Mouse (Mus musculus): ENCODE measurements around the gene Pitpnc1. TPM values are rescaled to one million over a fixed set of nuclear protein-coding genes. Genes with fewer than 3 reads are reported as not detected.

Pitpnc1 gene
- polyA plus RNA-seq, 1 experiment from 2014 or later: 16.2 TPM

- DNase-seq (peak; percentile 68), ATAC-seq (ENCODE audit: insufficient read depth) (peak; percentile 35; the same call in 1 of the 2 replicates)
- H3K9me3 ChIP-seq (ENCODE audit: low read depth, low read length): no peaks in the 10 kb centered on the region
- no peaks in the 10 kb centered on the region for H3K27me3 ChIP-seq (ENCODE audit: insufficient read depth, low read length)
- H3K4me1 ChIP-seq (ENCODE audit: insufficient read depth): peaks cover 49% of the 10 kb centered on the region
- peak overlapping the region; percentile 59 for H3K4me2 ChIP-seq
- peak overlapping the region; percentile 13 for H3K9ac ChIP-seq
- peak overlapping the region; percentile 87 for H3K27ac ChIP-seq (ENCODE audit: low read depth)
- 0 out of 2 replicates have a peak overlapping the region, but pooled peaks have one; percentile 17 for H3K4me3 ChIP-seq (ENCODE audit: low read depth, low read length)
- 7% methylated on average over 14 of the region's 14 CpGs for WGBS
- H3K36me3 ChIP-seq (ENCODE audit: insufficient read depth): no peaks in the 10 kb centered on the region
- TF ChIP-seq CTCF (IDR thresholded peaks at IDR 0.05; ENCODE audit: low read depth): no peak
These were observed 57.2 kb downstream of the Pitpnc1 start for GRCm38 (mm10) chr11:107413251-107413655.

DNA sequence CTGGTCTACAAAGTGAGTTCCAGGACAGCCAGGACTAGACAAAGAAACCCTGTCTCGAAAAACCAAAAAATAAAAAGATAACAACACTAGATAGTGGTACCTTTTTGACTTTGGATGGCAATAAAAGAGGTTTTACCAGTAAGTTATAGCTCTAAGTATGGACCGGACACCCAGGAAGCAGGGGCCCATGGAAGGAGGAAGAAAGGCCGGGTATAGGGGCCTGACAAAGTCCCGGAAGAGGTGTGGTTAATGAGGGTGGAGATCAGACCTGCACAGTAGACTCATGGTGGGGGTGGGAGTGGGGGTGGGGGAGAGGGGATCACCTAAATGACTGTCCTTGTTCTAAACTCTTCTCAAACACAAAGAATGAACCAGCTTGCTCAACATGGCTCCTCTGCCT lies 58.4 kb downstream of the Pitpnc1 start:
- no peak for TF ChIP-seq CTCF (IDR thresholded peaks at IDR 0.05; ENCODE audit: low read depth)
- H3K4me1 ChIP-seq (ENCODE audit: insufficient read depth): peaks cover 45% of the 10 kb centered on the region
- no peak overlapping the region for H3K4me2 ChIP-seq
- no peak for ATAC-seq (ENCODE audit: insufficient read depth)
- DNase-seq: no peak
- no peak overlapping the region for H3K9ac ChIP-seq
- no peaks in the 10 kb centered on the region for H3K36me3 ChIP-seq (ENCODE audit: insufficient read depth)
- H3K27me3 ChIP-seq (ENCODE audit: insufficient read depth, low read length): no peaks in the 10 kb centered on the region
- H3K27ac ChIP-seq (ENCODE audit: low read depth): 0 out of 2 replicates have a peak overlapping the region, but pooled peaks have one; percentile 43
- no peaks in the 10 kb centered on the region for H3K9me3 ChIP-seq (ENCODE audit: low read depth, low read length)
- 87% methylated on average over 4 of the region's 4 CpGs for WGBS
- H3K4me3 ChIP-seq (ENCODE audit: low read depth, low read length): no peak overlapping the region

DNA sequence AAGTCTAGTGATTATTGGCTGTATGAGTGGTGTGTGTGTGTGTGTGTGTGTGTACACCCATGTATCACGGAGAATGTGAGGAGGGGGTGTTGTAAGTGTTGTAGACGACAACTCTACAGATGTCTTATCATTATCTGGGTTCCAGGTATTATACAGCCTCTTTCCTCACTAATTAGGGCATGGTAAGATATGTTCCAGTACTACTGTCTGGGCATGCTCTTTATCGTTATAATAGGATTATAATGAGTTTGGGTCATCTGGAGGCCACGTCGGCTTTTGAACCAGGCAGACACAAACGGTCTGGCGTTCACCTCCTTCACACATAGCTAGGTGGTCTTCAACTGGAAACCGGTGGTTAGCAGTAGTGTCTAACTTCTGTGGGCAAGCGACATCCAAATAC lies 58.9 kb downstream of the Pitpnc1 start:
- Histone ChIP-seq H3K4me3 (ENCODE audit: low read depth, low read length) (no peak overlapping the region), H3K4me1 (ENCODE audit: insufficient read depth) (peaks cover 41% of the 10 kb centered on the region), H3K4me2 (no peak overlapping the region), H3K27ac (ENCODE audit: low read depth) (0 out of 2 replicates have a peak overlapping the region, but pooled peaks have one; percentile 18), H3K9ac (no peak overlapping the region), H3K9me3 (ENCODE audit: low read depth, low read length) (no peaks in the 10 kb centered on the region), H3K27me3 (ENCODE audit: insufficient read depth, low read length) (no peaks in the 10 kb centered on the region), H3K36me3 (ENCODE audit: insufficient read depth) (no peaks in the 10 kb centered on the region)
- 59% methylated on average over 9 of the region's 9 CpGs for WGBS
- DNase-seq (no peak), ATAC-seq (ENCODE audit: insufficient read depth) (no peak)
- TF ChIP-seq CTCF (IDR thresholded peaks at IDR 0.05; ENCODE audit: low read depth): no peak

DNA sequence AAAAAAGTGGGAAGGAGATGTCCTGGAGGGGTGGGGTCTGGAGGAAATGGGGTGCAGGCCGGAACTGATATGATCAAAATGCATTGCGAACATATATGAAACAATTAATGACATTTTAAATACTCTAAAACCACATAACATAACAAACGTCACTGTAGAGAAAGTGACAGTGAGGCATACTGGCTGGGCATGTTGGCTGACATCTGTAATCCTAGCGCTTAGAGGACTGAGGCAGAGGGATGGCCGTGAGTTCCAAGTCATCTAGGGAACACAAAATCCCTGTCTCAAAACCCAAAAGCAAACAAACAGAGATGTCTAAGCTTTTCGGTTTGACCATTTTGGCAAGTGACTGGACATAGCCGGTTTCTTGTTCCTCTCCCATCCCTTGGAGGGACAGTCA lies 59.7 kb downstream of the Pitpnc1 start:
- ATAC-seq (ENCODE audit: insufficient read depth) (peak; percentile 79), DNase-seq (peak; percentile 81)
- Histone ChIP-seq H3K27ac (ENCODE audit: low read depth) (peak overlapping the region; percentile 63; the same call in 1 of the 2 replicates), H3K36me3 (ENCODE audit: insufficient read depth) (no peaks in the 10 kb centered on the region), H3K4me2 (no peak overlapping the region), H3K9ac (no peak overlapping the region), H3K4me3 (ENCODE audit: low read depth, low read length) (no peak overlapping the region), H3K4me1 (ENCODE audit: insufficient read depth) (peaks cover 37% of the 10 kb centered on the region), H3K27me3 (ENCODE audit: insufficient read depth, low read length) (no peaks in the 10 kb centered on the region), H3K9me3 (ENCODE audit: low read depth, low read length) (no peaks in the 10 kb centered on the region)
- 32% methylated on average over 7 of the region's 7 CpGs for WGBS
- no peak for TF ChIP-seq CTCF (IDR thresholded peaks at IDR 0.05; ENCODE audit: low read depth)

- 36% methylated on average over 5 of the region's 5 CpGs for WGBS
- no peak for TF ChIP-seq CTCF (IDR thresholded peaks at IDR 0.05; ENCODE audit: low read depth)
- Histone ChIP-seq H3K27me3 (ENCODE audit: insufficient read depth, low read length) (no peaks in the 10 kb centered on the region), H3K9me3 (ENCODE audit: low read depth, low read length) (no peaks in the 10 kb centered on the region), H3K4me3 (ENCODE audit: low read depth, low read length) (no peak overlapping the region), H3K36me3 (ENCODE audit: insufficient read depth) (no peaks in the 10 kb centered on the region), H3K4me1 (ENCODE audit: insufficient read depth) (peaks cover 34% of the 10 kb centered on the region), H3K9ac (no peak overlapping the region), H3K4me2 (no peak overlapping the region), H3K27ac (ENCODE audit: low read depth) (peak overlapping the region; percentile 50; the same call in 1 of the 2 replicates)
- ATAC-seq (ENCODE audit: insufficient read depth) (no peak), DNase-seq (peak; percentile 14)
These were observed 60.3 kb downstream of the Pitpnc1 start for GRCm38 (mm10) chr11:107410090-107410732.

DNA sequence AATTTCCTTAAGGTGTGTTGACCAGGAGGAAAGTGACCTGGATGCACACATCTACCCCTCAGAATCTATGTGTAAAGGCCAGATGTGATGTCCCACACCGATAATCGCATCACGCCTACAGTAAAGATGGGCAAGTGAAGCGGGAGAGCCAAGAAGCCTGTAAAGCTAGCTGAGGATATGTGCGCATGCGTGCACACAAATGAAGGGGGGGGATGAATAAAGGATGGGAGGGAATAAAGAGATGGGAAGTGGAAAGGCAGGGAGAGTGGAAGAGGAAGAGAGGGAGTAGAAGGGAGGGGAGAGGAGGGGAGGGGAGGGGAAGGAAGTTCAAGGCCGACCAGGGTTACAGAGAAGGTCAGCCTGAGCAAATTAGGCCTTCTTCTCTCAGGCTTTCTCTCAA lies 61.6 kb downstream of the Pitpnc1 start:
- Histone ChIP-seq H3K9me3 (ENCODE audit: low read depth, low read length) (no peaks in the 10 kb centered on the region), H3K27me3 (ENCODE audit: insufficient read depth, low read length) (no peaks in the 10 kb centered on the region), H3K4me2 (no peak overlapping the region), H3K36me3 (ENCODE audit: insufficient read depth) (no peaks in the 10 kb centered on the region), H3K4me3 (ENCODE audit: low read depth, low read length) (no peak overlapping the region), H3K9ac (no peak overlapping the region), H3K27ac (ENCODE audit: low read depth) (no peak overlapping the region), H3K4me1 (ENCODE audit: insufficient read depth) (peaks cover 29% of the 10 kb centered on the region)
- no peak for ATAC-seq (ENCODE audit: insufficient read depth)
- 72% methylated on average over 7 of the region's 7 CpGs for WGBS
- TF ChIP-seq CTCF (IDR thresholded peaks at IDR 0.05; ENCODE audit: low read depth): no peak
- no peak for DNase-seq

DNA sequence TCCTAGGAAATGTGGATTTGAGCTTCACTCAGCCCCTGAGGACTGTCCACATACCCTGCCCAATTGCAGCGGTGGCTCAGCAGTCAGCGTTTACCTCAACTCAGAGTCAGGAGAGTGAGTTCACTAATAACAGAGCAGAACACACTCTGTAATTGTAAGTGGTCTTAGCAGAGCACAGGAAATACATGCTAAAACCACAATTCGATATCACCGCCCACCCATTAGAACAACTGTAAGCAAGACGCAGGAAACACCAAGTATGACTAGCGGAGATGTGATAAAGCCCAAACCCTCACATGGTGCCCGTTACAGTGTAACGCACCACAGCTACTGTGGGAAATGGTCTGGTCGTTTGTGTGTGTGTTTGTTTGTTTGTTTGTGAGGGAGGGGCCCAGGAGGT lies 62.8 kb downstream of the Pitpnc1 start:
- Histone ChIP-seq H3K9ac (no peak overlapping the region), H3K4me1 (ENCODE audit: insufficient read depth) (peaks cover 25% of the 10 kb centered on the region), H3K4me3 (ENCODE audit: low read depth, low read length) (no peak overlapping the region), H3K27ac (ENCODE audit: low read depth) (no peak overlapping the region), H3K9me3 (ENCODE audit: low read depth, low read length) (no peaks in the 10 kb centered on the region), H3K36me3 (ENCODE audit: insufficient read depth) (no peaks in the 10 kb centered on the region), H3K27me3 (ENCODE audit: insufficient read depth, low read length) (no peaks in the 10 kb centered on the region), H3K4me2 (no peak overlapping the region)
- no peak for TF ChIP-seq CTCF (IDR thresholded peaks at IDR 0.05; ENCODE audit: low read depth)
- DNase-seq (no peak), ATAC-seq (ENCODE audit: insufficient read depth) (no peak)
- 80% methylated on average over 9 of the region's 9 CpGs for WGBS

All from lung, embryonic 14.5 days (tissue).